Mouse (Mus musculus) ES-E14 (cell line): Measurements from ENCODE around the gene Ppp2r2c. TPM values are rescaled to one million over a fixed set of nuclear protein-coding genes. Genes with fewer than 3 reads are reported as not detected.

Experiments used
- DNase-seq: peaks from one replicate; pipeline ENCODE4 v3.0.0-alpha.2; 2013; ENCODE audit warnings: low read depth, low spot score
- H3K27ac ChIP-seq: 2 replicates; pipeline ENCODE4 v1.5.1; 2012; ENCODE audit warnings: low read depth, mild to moderate bottlenecking, low read length, moderate library complexity, mixed read lengths; ENCODE audit not compliant: poor library complexity, insufficient read depth, severe bottlenecking
- H3K36me3 ChIP-seq: 2 replicates; pipeline ENCODE4 v1.6.1; 2012; ENCODE audit warnings: mild to moderate bottlenecking, low read length, moderate library complexity, mixed read lengths; ENCODE audit not compliant: control insufficient read depth, poor library complexity, insufficient read depth, severe bottlenecking
- H3K4me1 ChIP-seq, 2 experiments: fragments of 150-350 bp in 1 of 2; sonication (generic) in 1 of 2; 2 replicates each; pipeline ENCODE4 v1.6.1; 2012; ENCODE audit warnings: low read length in 2 of 2, mild to moderate bottlenecking in 1 of 2, mixed read lengths in 1 of 2; ENCODE audit not compliant: control insufficient read depth in 2 of 2, insufficient read depth in 2 of 2, poor library complexity in 1 of 2
- H3K4me3 ChIP-seq, 2 experiments: fragments of 150-350 bp in 1 of 2; sonication (generic) in 1 of 2; 2 replicates each; pipeline ENCODE4 v1.5.1; 2012; ENCODE audit warnings: low read length in 2 of 2, low read depth in 1 of 2, mild to moderate bottlenecking in 1 of 2, mixed read lengths in 1 of 2; ENCODE audit not compliant: insufficient read depth in 1 of 2, poor library complexity in 1 of 2, severe bottlenecking in 1 of 2
- H3K9ac ChIP-seq: 2 replicates; pipeline ENCODE4 v1.6.1; 2012; ENCODE audit warnings: low read depth, mild to moderate bottlenecking, low read length, mixed read lengths; ENCODE audit not compliant: poor library complexity, insufficient read depth, severe bottlenecking
- H3K9me3 ChIP-seq: fragments of 150-350 bp; sonication (generic); 2 replicates; pipeline ENCODE4 v1.6.1; 2012; ENCODE audit warnings: low read depth, mild to moderate bottlenecking, low read length; ENCODE audit not compliant: control insufficient read depth, insufficient read depth
- CHD2 ChIP-seq: IDR thresholded peaks from 2 replicates; pipeline ENCODE4 v1.6.1; 2014; ENCODE audit warnings: mild to moderate bottlenecking, low read depth, low read length, inconsistent platforms
- HCFC1 ChIP-seq: IDR thresholded peaks from 2 replicates; pipeline ENCODE4 v1.6.1; 2012; ENCODE audit warnings: low read length, inconsistent platforms, borderline replicate concordance; ENCODE audit not compliant: insufficient read depth
- MAFK ChIP-seq: IDR thresholded peaks from 2 replicates; pipeline ENCODE4 v1.6.1; 2014; ENCODE audit warnings: mild to moderate bottlenecking, low read depth, low read length, inconsistent platforms; ENCODE audit not compliant: insufficient read depth
- ZC3H11A ChIP-seq: IDR thresholded peaks from 2 replicates; pipeline ENCODE4 v1.6.1; 2012; ENCODE audit warnings: low read depth, mild to moderate bottlenecking, inconsistent platforms, low read length, borderline replicate concordance
- ZNF384 ChIP-seq: IDR thresholded peaks from 2 replicates; pipeline ENCODE4 v1.6.1; 2012; ENCODE audit warnings: low read depth, low read length, inconsistent platforms
- in situ Hi-C, 2 experiments: fragments of 600-800 bp; cut with MboI; formaldehyde crosslinking; loops; one replicate each; pipeline ENCODE4 v1.15.1; 2025; ENCODE audit warnings: low sequenced_read_pairs in 2 of 2, inconsistent platforms in 1 of 2; ENCODE audit not compliant: unreplicated experiment in 2 of 2
- total RNA-seq: library from RNA; depleted of rRNA; stranded (reverse); fragments of 300-350 nt; gene quantifications from 2 replicates; pipeline ENCODE4 v1.2.3, GENCODE M21; 2012

Gene Ppp2r2c
- total RNA-seq, 1 experiment, result 7.3 TPM

- no peak for DNase-seq
- Histone ChIP-seq H3K9ac (no peak overlapping the region), H3K36me3 (no peaks in the 10 kb centered on the region), H3K4me3 (no peak overlapping the region), H3K4me1 (peaks cover 0 to 13% of the 10 kb centered on the region in 2 experiments; a peak in 2 of 4 replicates), H3K9me3 (no peaks in the 10 kb centered on the region), H3K27ac (no peak overlapping the region)
- in situ Hi-C loops, result no loop called here
- TF ChIP-seq CHD2, result no peak
- no peak for TF ChIP-seq MAFK
- no peak for TF ChIP-seq ZC3H11A
- TF ChIP-seq ZNF384, result no peak
- no peak for TF ChIP-seq HCFC1
Observed at GRCm38 (mm10) chr5:36915256-36915655, 46.9 kb downstream of the Ppp2r2c start.

GRCm38 (mm10) chr5:36916581-36916980, 48.3 kb downstream of the Ppp2r2c start:
- Histone ChIP-seq H3K9ac (no peak overlapping the region), H3K9me3 (no peaks in the 10 kb centered on the region), H3K27ac (no peak overlapping the region), H3K4me1 (peaks cover 0 to 12% of the 10 kb centered on the region in 2 experiments; a peak in 2 of 4 replicates), H3K36me3 (no peaks in the 10 kb centered on the region), H3K4me3 (no peak overlapping the region)
- no peak for TF ChIP-seq CHD2
- TF ChIP-seq ZC3H11A, result no peak
- TF ChIP-seq ZNF384, result no peak
- in situ Hi-C loops, result no loop called here
- DNase-seq, result no peak

DNA sequence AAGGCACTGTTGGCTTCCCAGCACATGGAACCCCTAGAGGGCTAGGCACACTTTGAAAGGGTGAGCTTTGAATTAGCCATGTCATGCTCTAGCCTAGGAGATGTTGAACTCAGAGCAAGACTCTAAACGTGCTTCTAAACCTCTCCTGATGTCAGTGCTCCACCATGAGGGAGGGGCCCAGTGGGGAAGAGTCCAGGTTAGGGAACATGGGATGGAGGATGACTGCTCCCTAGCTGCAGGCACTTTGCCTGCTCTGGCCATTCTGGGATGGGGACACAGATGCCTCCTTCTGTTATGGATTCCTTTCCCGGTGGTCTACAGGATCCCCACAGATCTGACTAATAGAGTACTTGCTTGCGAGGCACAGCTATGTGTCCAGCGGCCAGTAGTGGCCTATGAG, 48.9 kb downstream of the Ppp2r2c start:
- H3K4me3 ChIP-seq, result no peak overlapping the region

GRCm38 (mm10) chr5:36918016-36918415, 49.7 kb downstream of the Ppp2r2c start:
- Histone ChIP-seq H3K9me3 (no peaks in the 10 kb centered on the region), H3K27ac (no peak overlapping the region), H3K4me1 (peaks cover 0 to 9% of the 10 kb centered on the region in 2 experiments; a peak in 2 of 4 replicates), H3K9ac (no peak overlapping the region), H3K36me3 (no peaks in the 10 kb centered on the region), H3K4me3 (no peak overlapping the region)
- in situ Hi-C loops, result no loop called here
- TF ChIP-seq ZC3H11A, result no peak
- no peak for TF ChIP-seq HCFC1
- no peak for TF ChIP-seq CHD2
- no peak for TF ChIP-seq MAFK
- TF ChIP-seq ZNF384, result no peak
- DNase-seq, result no peak

More for the DNA sequence above, 48.9 kb downstream of the Ppp2r2c start:
- no peak overlapping the region for H3K9ac ChIP-seq
- peaks cover 0 to 9% of the 10 kb centered on the region in 2 experiments; a peak in 2 of 4 replicates for H3K4me1 ChIP-seq
- H3K36me3 ChIP-seq, result no peaks in the 10 kb centered on the region
- in situ Hi-C loops, result no loop called here
- H3K27ac ChIP-seq, result no peak overlapping the region
- no peaks in the 10 kb centered on the region for H3K9me3 ChIP-seq
- DNase-seq, result no peak
- TF ChIP-seq ZC3H11A, result no peak
- no peak for TF ChIP-seq ZNF384
- no peak for TF ChIP-seq CHD2
- TF ChIP-seq HCFC1, result no peak
- TF ChIP-seq MAFK, result no peak

DNA sequence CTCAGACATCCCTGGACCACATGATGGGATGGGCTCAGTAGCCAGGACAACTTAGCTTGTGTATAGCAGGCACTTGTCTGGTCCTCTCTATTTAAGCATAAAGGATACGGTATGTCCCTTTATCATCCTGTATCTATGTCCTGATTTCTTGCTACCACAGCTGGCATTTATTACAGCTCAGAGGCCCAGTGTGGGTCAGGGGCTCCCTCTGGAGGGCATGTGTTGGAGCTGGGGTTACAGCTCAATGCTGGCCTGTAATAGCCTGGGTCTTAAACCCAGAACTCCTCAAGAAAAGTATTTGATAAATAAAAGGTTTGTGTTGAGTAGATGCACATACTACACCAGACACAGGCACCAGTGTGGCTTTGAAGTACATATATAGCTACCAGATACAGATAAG, 51.8 kb downstream of the Ppp2r2c start:
- H3K27ac ChIP-seq, result no peak overlapping the region
- H3K4me1 ChIP-seq, result peaks cover 0 to 9% of the 10 kb centered on the region in 2 experiments; a peak in 2 of 4 replicates
- H3K36me3 ChIP-seq, result no peaks in the 10 kb centered on the region
- no peak overlapping the region for H3K4me3 ChIP-seq
- no peak for DNase-seq
- no peaks in the 10 kb centered on the region for H3K9me3 ChIP-seq
- TF ChIP-seq ZC3H11A (peak; percentile 58; the same call in 1 of the 2 replicates), HCFC1 (no peak)
- in situ Hi-C loops, result no loop called here
- H3K9ac ChIP-seq, result no peak overlapping the region
